Mouse (Mus musculus): Measurements from ENCODE around the gene Nat14. TPM values are rescaled to one million over a fixed set of nuclear protein-coding genes. Genes with fewer than 3 reads are reported as not detected.

Nat14 gene
- polyA plus RNA-seq, 1 experiment from 2014 or later: 21.5 TPM

GRCm38 (mm10) chr7:4957361-4957760, 35.5 kb downstream of the Nat14 start:
- Histone ChIP-seq H3K27me3 (no peaks in the 10 kb centered on the region), H3K36me3 (no peaks in the 10 kb centered on the region)
- ATAC-seq (ENCODE audit: low read depth): no peak

GRCm38 (mm10) chr7:4963527-4963926, 41.7 kb downstream of the Nat14 start:
- no peaks in the 10 kb centered on the region; the same call in 1 of the 2 replicates for H3K27me3 ChIP-seq
- H3K4me1 ChIP-seq (replicated peaks): no peaks in the 10 kb centered on the region
- H3K4me3 ChIP-seq: no peak overlapping the region
- H3K27ac ChIP-seq (replicated peaks): no peak overlapping the region
- no peak overlapping the region for H3K9ac ChIP-seq
- no peak overlapping the region for H3K4me2 ChIP-seq
- no peaks in the 10 kb centered on the region for H3K36me3 ChIP-seq
- ATAC-seq (ENCODE audit: low read depth): 0 out of 2 replicates have a peak, but pooled peaks have one; percentile 19
- 79% methylated on average over 5 of the region's 5 CpGs for WGBS
- H3K9me3 ChIP-seq: no peaks in the 10 kb centered on the region

More at GRCm38 (mm10) chr7:4957361-4957760, 35.5 kb downstream of the Nat14 start:
- H3K9ac ChIP-seq: no peak overlapping the region
- no peak overlapping the region for H3K4me3 ChIP-seq
- H3K27ac ChIP-seq (replicated peaks): no peak overlapping the region
- H3K4me2 ChIP-seq: no peak overlapping the region
- WGBS: 91% methylated on average over 10 of the region's 10 CpGs
- no peaks in the 10 kb centered on the region for H3K9me3 ChIP-seq
- no peaks in the 10 kb centered on the region for H3K4me1 ChIP-seq (replicated peaks)

GRCm38 (mm10) chr7:4964272-4964671, 42.4 kb downstream of the Nat14 start, which contains the start of gene Sbk2:
TSS of gene Sbk2 (minus strand) at chr7:4964406.
- 10% methylated on average over 10 of the region's 10 CpGs for WGBS
- Histone ChIP-seq H3K9ac (no peak within 1 kb of the TSS), H3K36me3 (no peaks in the 10 kb centered on the region), H3K4me1 (replicated peaks) (no peaks in the 10 kb centered on the region), H3K27ac (replicated peaks) (no peak within 1 kb of the TSS), H3K27me3 (no peaks in the 10 kb centered on the region; the same call in 1 of the 2 replicates), H3K4me2 (0 out of 2 replicates have a peak within 1 kb of the TSS, but pooled peaks have one; percentile 14), H3K4me3 (no peak within 1 kb of the TSS), H3K9me3 (no peaks in the 10 kb centered on the region)
- ATAC-seq (ENCODE audit: low read depth): peak; percentile 63; the same call in 1 of the 2 replicates

- ATAC-seq (ENCODE audit: low read depth): no peak
- Histone ChIP-seq H3K27ac (replicated peaks) (no peak overlapping the region), H3K4me1 (replicated peaks) (no peaks in the 10 kb centered on the region), H3K27me3 (no peaks in the 10 kb centered on the region; the same call in 1 of the 2 replicates), H3K9me3 (no peaks in the 10 kb centered on the region), H3K36me3 (no peaks in the 10 kb centered on the region), H3K4me2 (no peak overlapping the region), H3K9ac (no peak overlapping the region), H3K4me3 (no peak overlapping the region)
- WGBS: 79% methylated on average over 5 of the region's 5 CpGs
These were observed 43.2 kb downstream of the Nat14 start for GRCm38 (mm10) chr7:4964988-4965387.

GRCm38 (mm10) chr7:4971068-4971467, 49.2 kb downstream of the Nat14 start, which contains the start of gene Sbk3:
TSS of gene Sbk3 (minus strand) at chr7:4971168.
- Histone ChIP-seq H3K4me1 (replicated peaks) (no peaks in the 10 kb centered on the region), H3K9ac (no peak within 1 kb of the TSS), H3K36me3 (no peaks in the 10 kb centered on the region), H3K9me3 (no peaks in the 10 kb centered on the region), H3K4me3 (no peak within 1 kb of the TSS), H3K4me2 (no peak within 1 kb of the TSS), H3K27ac (replicated peaks) (no peak within 1 kb of the TSS), H3K27me3 (no peaks in the 10 kb centered on the region; the same call in 1 of the 2 replicates)
- WGBS: 48% methylated on average over 6 of the region's 6 CpGs
- ATAC-seq (ENCODE audit: low read depth): no peak

- WGBS: 29% methylated on average over 7 of the region's 7 CpGs
- H3K9ac ChIP-seq: no peak overlapping the region
These were observed 49.9 kb downstream of the Nat14 start for GRCm38 (mm10) chr7:4971710-4972109.

GRCm38 (mm10) chr7:4972321-4973047, 50.7 kb downstream of the Nat14 start:
- WGBS: 79% methylated on average over 18 of the region's 18 CpGs
- H3K4me3 ChIP-seq: no peak overlapping the region
- no peak overlapping the region for H3K9ac ChIP-seq
- H3K9me3 ChIP-seq: peaks cover 2% of the 10 kb centered on the region; the same call in 1 of the 2 replicates
- H3K4me2 ChIP-seq: no peak overlapping the region
- no peak for ATAC-seq (ENCODE audit: low read depth)
- H3K27me3 ChIP-seq: no peaks in the 10 kb centered on the region; the same call in 1 of the 2 replicates
- H3K4me1 ChIP-seq (replicated peaks): no peaks in the 10 kb centered on the region
- no peaks in the 10 kb centered on the region for H3K36me3 ChIP-seq
- no peak overlapping the region for H3K27ac ChIP-seq (replicated peaks)

More at GRCm38 (mm10) chr7:4971710-4972109, 49.9 kb downstream of the Nat14 start:
- no peaks in the 10 kb centered on the region for H3K36me3 ChIP-seq
- no peak overlapping the region for H3K27ac ChIP-seq (replicated peaks)
- H3K9me3 ChIP-seq: no peaks in the 10 kb centered on the region
- H3K4me3 ChIP-seq: no peak overlapping the region
- no peaks in the 10 kb centered on the region; the same call in 1 of the 2 replicates for H3K27me3 ChIP-seq
- no peaks in the 10 kb centered on the region for H3K4me1 ChIP-seq (replicated peaks)
- no peak for ATAC-seq (ENCODE audit: low read depth)
- no peak overlapping the region for H3K4me2 ChIP-seq

Other genes with a start within 250 kb of the Nat14 start
- gene Hspbp1, start 237.0 kb upstream of the Nat14 start, polyA plus RNA-seq (2015; fragmentation: Nextera tagmentation; extraction: Ambion mirVana): 121 and 136 TPM in 2 replicates
- gene Brsk1, start 231.4 kb upstream of the Nat14 start, polyA plus RNA-seq (2015; fragmentation: Nextera tagmentation; extraction: Ambion mirVana): 5.9 and 6.2 TPM in 2 replicates
- gene Tmem150b, start 196.8 kb upstream of the Nat14 start, polyA plus RNA-seq (2015; fragmentation: Nextera tagmentation; extraction: Ambion mirVana): 0.32 TPM in 1 of 2 replicates, not detected in the other
- gene Kmt5c, start 181.9 kb upstream of the Nat14 start, polyA plus RNA-seq (2015; fragmentation: Nextera tagmentation; extraction: Ambion mirVana): 84.0 and 84.7 TPM in 2 replicates
- gene Cox6b2, start 168.9 kb upstream of the Nat14 start, polyA plus RNA-seq (2015; fragmentation: Nextera tagmentation; extraction: Ambion mirVana): 18.9 and 19.0 TPM in 2 replicates
- not detected in 2 replicates for gene Fam71e2, start 150.7 kb upstream of the Nat14 start, polyA plus RNA-seq (2015; fragmentation: Nextera tagmentation; extraction: Ambion mirVana)
- 0.46 and 0.91 TPM in 2 replicates for gene Il11, start 139.2 kb upstream of the Nat14 start, polyA plus RNA-seq (2015; fragmentation: Nextera tagmentation; extraction: Ambion mirVana)
- gene Tmem190, start 139.1 kb upstream of the Nat14 start, polyA plus RNA-seq (2015; fragmentation: Nextera tagmentation; extraction: Ambion mirVana): not detected in 2 replicates
- 2.9 and 3.8 TPM in 2 replicates for gene Tmem238, start 132.4 kb upstream of the Nat14 start, polyA plus RNA-seq (2015; fragmentation: Nextera tagmentation; extraction: Ambion mirVana)
- 194 and 230 TPM in 2 replicates for gene Rpl28, start 129.2 kb upstream of the Nat14 start, polyA plus RNA-seq (2015; fragmentation: Nextera tagmentation; extraction: Ambion mirVana)
- 266 and 276 TPM in 2 replicates for gene Ube2s, start 109.4 kb upstream of the Nat14 start, polyA plus RNA-seq (2015; fragmentation: Nextera tagmentation; extraction: Ambion mirVana)
- 8.7 and 9.7 TPM in 2 replicates for gene Shisa7, start 77.3 kb upstream of the Nat14 start, polyA plus RNA-seq (2015; fragmentation: Nextera tagmentation; extraction: Ambion mirVana)
- 4.5 and 4.8 TPM in 2 replicates for gene Isoc2b, start 51.8 kb upstream of the Nat14 start, polyA plus RNA-seq (2015; fragmentation: Nextera tagmentation; extraction: Ambion mirVana)
- gene Isoc2a, start 44.9 kb upstream of the Nat14 start, polyA plus RNA-seq (2015; fragmentation: Nextera tagmentation; extraction: Ambion mirVana): 0.51 and 0.91 TPM in 2 replicates
- gene Gm36210, start 15.5 kb upstream of the Nat14 start, polyA plus RNA-seq (2015; fragmentation: Nextera tagmentation; extraction: Ambion mirVana): 0.35 and 0.47 TPM in 2 replicates
- gene Zfp628, start 6.8 kb upstream of the Nat14 start, polyA plus RNA-seq (2015; fragmentation: Nextera tagmentation; extraction: Ambion mirVana): 4.6 and 4.8 TPM in 2 replicates
- 2.4 and 2.7 TPM in 2 replicates for gene Ssc5d, start 3.8 kb downstream of the Nat14 start, polyA plus RNA-seq (2015; fragmentation: Nextera tagmentation; extraction: Ambion mirVana)
- not detected in 2 replicates for gene Sbk2, start 42.4 kb downstream of the Nat14 start, polyA plus RNA-seq (2015; fragmentation: Nextera tagmentation; extraction: Ambion mirVana)
- gene Sbk3, start 49.1 kb downstream of the Nat14 start, polyA plus RNA-seq (2015; fragmentation: Nextera tagmentation; extraction: Ambion mirVana): 0.14 and 0.18 TPM in 2 replicates
- 59.8 and 63.2 TPM in 2 replicates for gene Zfp579, start 74.1 kb downstream of the Nat14 start, polyA plus RNA-seq (2015; fragmentation: Nextera tagmentation; extraction: Ambion mirVana)
- 8.4 and 9.1 TPM in 2 replicates for gene Zfp524, start 92.4 kb downstream of the Nat14 start, polyA plus RNA-seq (2015; fragmentation: Nextera tagmentation; extraction: Ambion mirVana)
- 43.0 and 43.7 TPM in 2 replicates for gene Fiz1, start 92.7 kb downstream of the Nat14 start, polyA plus RNA-seq (2015; fragmentation: Nextera tagmentation; extraction: Ambion mirVana)
- gene Gm44973, start 93.5 kb downstream of the Nat14 start, polyA plus RNA-seq (2015; fragmentation: Nextera tagmentation; extraction: Ambion mirVana): 0.61 TPM in 1 of 2 replicates, not detected in the other
- gene Zfp865, start 98.3 kb downstream of the Nat14 start, polyA plus RNA-seq (2015; fragmentation: Nextera tagmentation; extraction: Ambion mirVana): 6.2 and 6.3 TPM in 2 replicates
- gene Ccdc106, start 98.5 kb downstream of the Nat14 start, polyA plus RNA-seq (2015; fragmentation: Nextera tagmentation; extraction: Ambion mirVana): 40.0 and 43.3 TPM in 2 replicates
- not detected in 2 replicates for gene 4632433K11Rik, start 112.1 kb downstream of the Nat14 start, polyA plus RNA-seq (2015; fragmentation: Nextera tagmentation; extraction: Ambion mirVana)
- 8.3 and 9.1 TPM in 2 replicates for gene Zfp784, start 116.4 kb downstream of the Nat14 start, polyA plus RNA-seq (2015; fragmentation: Nextera tagmentation; extraction: Ambion mirVana)
- 69.9 and 81.4 TPM in 2 replicates for gene Zfp580, start 129.5 kb downstream of the Nat14 start, polyA plus RNA-seq (2015; fragmentation: Nextera tagmentation; extraction: Ambion mirVana)
- 105 and 112 TPM in 2 replicates for gene U2af2, start 140.1 kb downstream of the Nat14 start, polyA plus RNA-seq (2015; fragmentation: Nextera tagmentation; extraction: Ambion mirVana)
- 76.4 and 89.3 TPM in 2 replicates for gene Epn1, start 158.2 kb downstream of the Nat14 start, polyA plus RNA-seq (2015; fragmentation: Nextera tagmentation; extraction: Ambion mirVana)
- gene Rfpl4, start 194.9 kb downstream of the Nat14 start, polyA plus RNA-seq (2015; fragmentation: Nextera tagmentation; extraction: Ambion mirVana): not detected in 2 replicates
- 0.34 and 0.45 TPM in 2 replicates for gene Rasl2-9, start 203.9 kb downstream of the Nat14 start, polyA plus RNA-seq (2015; fragmentation: Nextera tagmentation; extraction: Ambion mirVana)
- not detected in 2 replicates for gene Vmn1r55, start 227.6 kb downstream of the Nat14 start, polyA plus RNA-seq (2015; fragmentation: Nextera tagmentation; extraction: Ambion mirVana)

Data from neural tube, embryonic 13.5 days (tissue).